Mouse (Mus musculus): Measurements from ENCODE around the gene Gm26992. TPM values are rescaled to one million over a fixed set of nuclear protein-coding genes. Genes with fewer than 3 reads are reported as not detected.
A peak's percentile ranks its signal among the peaks of the same experiment; 100 is the strongest.

Gm26992 gene
- polyA plus RNA-seq, 2 experiments = 0.41 TPM; not detected in 1

DNA sequence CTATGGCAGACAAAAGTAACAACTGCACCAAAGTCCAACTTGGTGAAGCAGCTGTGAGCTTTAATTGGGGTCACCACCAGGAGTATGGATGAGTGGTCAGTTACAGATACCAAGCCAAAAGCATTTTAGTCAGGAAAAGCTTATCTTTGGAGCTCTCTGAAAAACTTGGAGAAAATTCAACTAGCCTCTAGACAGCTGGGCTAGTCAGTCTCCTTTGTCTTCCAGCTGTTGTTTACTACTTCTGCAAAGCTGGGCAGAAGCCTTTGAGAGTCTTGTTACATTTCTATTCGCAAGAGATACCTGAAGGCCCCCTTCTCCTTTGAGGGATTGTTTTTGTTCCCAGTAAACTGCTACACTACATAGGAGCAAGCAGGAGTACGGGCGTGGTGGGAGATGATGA, 97.7 kb downstream of the Gm26992 start:
- no peak overlapping the region for H3K9ac ChIP-seq (replicated peaks)
- peaks cover 0 to 13% of the 10 kb centered on the region in 2 experiments; a peak in 3 of 4 replicates for H3K4me1 ChIP-seq (replicated peaks; ENCODE audit: control insufficient read depth in 2 of 2, insufficient read depth in 2 of 2, low read length in 1 of 2)
- ATAC-seq (ENCODE audit: insufficient read depth) (no peak; the same call in 1 of the 2 replicates), DNase-seq (ENCODE audit: low read depth in 3 of 3, low spot score in 3 of 3) (no peak)
- H3K36me3 ChIP-seq (replicated peaks; ENCODE audit: control insufficient read depth, insufficient read depth, low read depth) = no peaks in the 10 kb centered on the region
- H3K27me3 ChIP-seq (ENCODE audit: control insufficient read depth, insufficient read depth, low read length) = no peaks in the 10 kb centered on the region
- H3K4me3 ChIP-seq (ENCODE audit: insufficient read depth in 1 of 2, low read depth in 2 of 2, low read length in 2 of 2) = no peak overlapping the region
- no peak overlapping the region for H3K4me2 ChIP-seq (ENCODE audit: low read depth)
- no peak overlapping the region for H3K27ac ChIP-seq
- TF ChIP-seq EP300 (IDR thresholded peaks at IDR 0.05; ENCODE audit: low read depth) (no peak), CTCF (IDR thresholded peaks at IDR 0.05; ENCODE audit: low read depth) (no peak)
- WGBS (ENCODE audit: insufficient replicate concordance) = 40% methylated on average over 3 of the region's 3 CpGs
- no peaks in the 10 kb centered on the region for H3K9me3 ChIP-seq (ENCODE audit: control insufficient read depth, low read length)

DNA sequence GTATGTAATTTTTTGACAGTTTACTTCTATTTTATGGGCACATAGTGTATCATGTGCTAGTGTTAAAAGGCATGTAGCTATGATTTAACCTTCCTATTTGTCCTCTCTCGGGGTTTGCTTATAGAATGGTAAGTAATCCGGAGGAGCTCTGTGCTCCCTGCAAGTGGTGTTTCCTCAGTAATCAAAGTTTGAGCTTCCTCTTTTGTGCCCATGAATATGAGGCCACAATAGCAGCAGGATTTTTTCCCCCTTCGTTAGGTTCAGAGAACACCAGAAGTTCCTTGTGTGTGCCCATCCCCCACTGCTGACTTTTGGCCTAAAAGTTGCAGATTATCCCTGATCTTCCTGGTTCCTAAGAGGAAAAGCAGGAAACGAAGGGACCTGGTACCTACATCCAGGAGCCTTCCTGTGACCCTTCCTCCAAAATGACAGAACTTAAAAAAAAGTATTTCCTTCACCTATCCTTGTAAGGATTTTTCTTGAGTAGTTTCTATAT, 99.5 kb downstream of the Gm26992 start:
- Histone ChIP-seq H3K27ac (no peak overlapping the region), H3K4me1 (replicated peaks; ENCODE audit: control insufficient read depth in 2 of 2, insufficient read depth in 2 of 2, low read length in 1 of 2) (peaks cover 0 to 13% of the 10 kb centered on the region in 2 experiments; a peak in 3 of 4 replicates), H3K9ac (replicated peaks) (no peak overlapping the region), H3K4me2 (ENCODE audit: low read depth) (no peak overlapping the region), H3K4me3 (ENCODE audit: insufficient read depth in 1 of 2, low read depth in 2 of 2, low read length in 2 of 2) (no peak overlapping the region), H3K9me3 (ENCODE audit: control insufficient read depth, low read length) (no peaks in the 10 kb centered on the region), H3K27me3 (ENCODE audit: control insufficient read depth, insufficient read depth, low read length) (no peaks in the 10 kb centered on the region), H3K36me3 (replicated peaks; ENCODE audit: control insufficient read depth, insufficient read depth, low read depth) (no peaks in the 10 kb centered on the region)
- no peak for DNase-seq (ENCODE audit: low read depth in 3 of 3, low spot score in 3 of 3)
- no peak for TF ChIP-seq CTCF (IDR thresholded peaks at IDR 0.05; ENCODE audit: low read depth)
- TF ChIP-seq EP300 (IDR thresholded peaks at IDR 0.05; ENCODE audit: low read depth) = no peak
- WGBS (ENCODE audit: insufficient replicate concordance) = 34% methylated on average over 4 of the region's 4 CpGs
- no peak for ATAC-seq (ENCODE audit: insufficient read depth)

DNA sequence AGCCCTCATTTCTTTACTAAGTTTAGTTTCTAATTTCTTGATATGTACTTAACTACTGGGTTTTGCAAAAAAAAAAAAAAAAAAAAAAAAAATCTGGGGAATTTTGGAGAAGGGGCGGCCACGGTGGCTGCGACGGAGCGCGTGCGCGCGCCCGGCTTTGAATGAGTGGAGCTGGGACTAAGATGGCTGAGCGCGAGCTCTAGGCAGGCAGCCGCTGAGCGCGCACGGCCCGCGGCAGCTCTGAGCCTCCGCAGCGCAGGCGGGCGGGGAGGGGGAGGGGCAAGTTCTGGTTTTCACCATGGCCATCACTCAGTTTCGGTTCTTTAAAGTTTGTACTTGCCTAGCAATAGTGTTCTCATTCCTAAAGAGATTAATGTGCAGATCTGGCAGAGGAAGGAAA, 107.4 kb downstream of the Gm26992 start:
- under 1% methylated on average over 23 of the region's 23 CpGs for WGBS (ENCODE audit: insufficient replicate concordance)
- H3K9ac ChIP-seq (replicated peaks) = no peak overlapping the region
- TF ChIP-seq EP300 (IDR thresholded peaks at IDR 0.05; ENCODE audit: low read depth) (no peak), CTCF (IDR thresholded peaks at IDR 0.05; ENCODE audit: low read depth) (no peak)
- H3K4me2 ChIP-seq (ENCODE audit: low read depth) = peak overlapping the region; percentile 54
- H3K4me1 ChIP-seq (replicated peaks; ENCODE audit: control insufficient read depth in 2 of 2, insufficient read depth in 2 of 2, low read length in 1 of 2) = peaks cover 0 to 6% of the 10 kb centered on the region in 2 experiments; a peak in 2 of 4 replicates
- H3K36me3 ChIP-seq (replicated peaks; ENCODE audit: control insufficient read depth, insufficient read depth, low read depth) = no peaks in the 10 kb centered on the region
- H3K27ac ChIP-seq = no peak overlapping the region
- DNase-seq (ENCODE audit: low read depth in 3 of 3, low spot score in 3 of 3) = peak in 1 of 3 experiments; percentile 20
- no peaks in the 10 kb centered on the region for H3K9me3 ChIP-seq (ENCODE audit: control insufficient read depth, low read length)
- H3K27me3 ChIP-seq (ENCODE audit: control insufficient read depth, insufficient read depth, low read length) = no peaks in the 10 kb centered on the region
- H3K4me3 ChIP-seq (ENCODE audit: insufficient read depth in 1 of 2, low read depth in 2 of 2, low read length in 2 of 2) = peak overlapping the region; percentile 18 to 23; a peak in 2 of 4 replicates
- ATAC-seq (ENCODE audit: insufficient read depth) = peak; percentile 75

Other genes starting within 250 kb of the Gm26992 start
- 0.01 TPM in 1 of 2 replicates, not detected in the other for gene Nap1l2, start 235.4 kb upstream of the Gm26992 start, polyA plus RNA-seq (2012; rRNA removed)
- 0.05 TPM in 1 of 2 replicates, not detected in the other for gene Nap1l2, start 235.4 kb upstream of the Gm26992 start, polyA plus RNA-seq (2014; fragmentation: Nextera tagmentation; extraction: Ambion mirVana)
- gene Cdx4, start 100.6 kb upstream of the Gm26992 start, polyA plus RNA-seq (2012; rRNA removed) = not detected in 2 replicates
- gene Cdx4, start 100.6 kb upstream of the Gm26992 start, polyA plus RNA-seq (2014; fragmentation: Nextera tagmentation; extraction: Ambion mirVana) = not detected in 2 replicates
- gene Chic1, start 65.5 kb upstream of the Gm26992 start, polyA plus RNA-seq (2012; rRNA removed) = 0.19 and 0.26 TPM in 2 replicates
- gene Chic1, start 65.5 kb upstream of the Gm26992 start, polyA plus RNA-seq (2014; fragmentation: Nextera tagmentation; extraction: Ambion mirVana) = 0.18 and 0.23 TPM in 2 replicates
- 0.07 TPM in 1 of 2 replicates, not detected in the other for gene Tsx, start 7.5 kb upstream of the Gm26992 start, polyA plus RNA-seq (2012; rRNA removed)
- not detected in 2 replicates for gene Tsx, start 7.5 kb upstream of the Gm26992 start, polyA plus RNA-seq (2014; fragmentation: Nextera tagmentation; extraction: Ambion mirVana)
- gene Zcchc13, start 208.6 kb downstream of the Gm26992 start, polyA plus RNA-seq (2012; rRNA removed) = not detected in 2 replicates
- not detected in 2 replicates for gene Zcchc13, start 208.6 kb downstream of the Gm26992 start, polyA plus RNA-seq (2014; fragmentation: Nextera tagmentation; extraction: Ambion mirVana)